Mouse (Mus musculus) ovary, adult 10 weeks (tissue): Measurements from ENCODE around the gene Setd2. TPM values are rescaled to one million over a fixed set of nuclear protein-coding genes. Genes with fewer than 3 reads are reported as not detected.

Experiments
- polyA plus RNA-seq: library from polyadenylated mRNA; stranded (reverse); fragments of 350-450 nt; fragmentation: Illumina TruSeq; extraction: RNeasy Lipid Tissue Mini Kit (QIAGEN cat#74804); gene quantifications from one replicate; pipeline ENCODE4 v1.2.3, GENCODE M21; 2014

The Setd2 gene
- polyA plus RNA-seq: 115 TPM

GRCm38 (mm10) chr9:110532538-110533291 lies at the start of gene Setd2:
TSS of gene Setd2 (plus strand) at chr9:110532597.

GRCm38 (mm10) chr9:110624361-110625166 lies 92.2 kb downstream of the Setd2 start, which contains the start of gene Nradd:
TSS of gene Nradd (minus strand) at chr9:110624452.

GRCm38 (mm10) chr9:110653655-110654461 lies 121.5 kb downstream of the Setd2 start, which contains the start of gene Nbeal2:
TSS of gene Nbeal2 (minus strand) at chr9:110654161.

GRCm38 (mm10) chr9:110656249-110657221 lies 124.1 kb downstream of the Setd2 start, which contains the start of gene Ccdc12:
TSS of gene Ccdc12 (plus strand) at chr9:110656503.

Other genes starting within 250 kb of the Setd2 start
- gene Elp6, start 227.4 kb upstream of the Setd2 start, polyA plus RNA-seq: 0.94 TPM
- gene Scap, start 199.3 kb upstream of the Setd2 start, polyA plus RNA-seq: 2.3 TPM
- gene Ptpn23, start 124.4 kb upstream of the Setd2 start, polyA plus RNA-seq: 0.71 TPM
- gene Ngp, start 112.8 kb upstream of the Setd2 start, polyA plus RNA-seq: not detected
- 4.1 TPM for gene Klhl18, start 55.9 kb upstream of the Setd2 start, polyA plus RNA-seq
- 3.3 TPM for gene Kif9, start 55.6 kb upstream of the Setd2 start, polyA plus RNA-seq
- not detected for gene Nradd, start 91.9 kb downstream of the Setd2 start, polyA plus RNA-seq
- gene Nbeal2, start 121.6 kb downstream of the Setd2 start, polyA plus RNA-seq: not detected
- not detected for gene Ccdc12, start 123.9 kb downstream of the Setd2 start, polyA plus RNA-seq
- gene Myl3, start 209.3 kb downstream of the Setd2 start, polyA plus RNA-seq: not detected
- gene Pth1r, start 214.5 kb downstream of the Setd2 start, polyA plus RNA-seq: 0.20 TPM